Mouse (Mus musculus): ENCODE data around the gene Wfdc2. TPM values are rescaled to one million over a fixed set of nuclear protein-coding genes. Genes with fewer than 3 reads are reported as not detected.

Wfdc2 gene
- not detected for total RNA-seq (2018; cell fraction: chromatin; rRNA removed)
- total RNA-seq (2018; cell fraction: cytosol; rRNA removed): not detected
- total RNA-seq (2018; cell fraction: nucleus; rRNA removed): not detected
- polyA plus RNA-seq (2018): not detected in 3 replicates

DNA sequence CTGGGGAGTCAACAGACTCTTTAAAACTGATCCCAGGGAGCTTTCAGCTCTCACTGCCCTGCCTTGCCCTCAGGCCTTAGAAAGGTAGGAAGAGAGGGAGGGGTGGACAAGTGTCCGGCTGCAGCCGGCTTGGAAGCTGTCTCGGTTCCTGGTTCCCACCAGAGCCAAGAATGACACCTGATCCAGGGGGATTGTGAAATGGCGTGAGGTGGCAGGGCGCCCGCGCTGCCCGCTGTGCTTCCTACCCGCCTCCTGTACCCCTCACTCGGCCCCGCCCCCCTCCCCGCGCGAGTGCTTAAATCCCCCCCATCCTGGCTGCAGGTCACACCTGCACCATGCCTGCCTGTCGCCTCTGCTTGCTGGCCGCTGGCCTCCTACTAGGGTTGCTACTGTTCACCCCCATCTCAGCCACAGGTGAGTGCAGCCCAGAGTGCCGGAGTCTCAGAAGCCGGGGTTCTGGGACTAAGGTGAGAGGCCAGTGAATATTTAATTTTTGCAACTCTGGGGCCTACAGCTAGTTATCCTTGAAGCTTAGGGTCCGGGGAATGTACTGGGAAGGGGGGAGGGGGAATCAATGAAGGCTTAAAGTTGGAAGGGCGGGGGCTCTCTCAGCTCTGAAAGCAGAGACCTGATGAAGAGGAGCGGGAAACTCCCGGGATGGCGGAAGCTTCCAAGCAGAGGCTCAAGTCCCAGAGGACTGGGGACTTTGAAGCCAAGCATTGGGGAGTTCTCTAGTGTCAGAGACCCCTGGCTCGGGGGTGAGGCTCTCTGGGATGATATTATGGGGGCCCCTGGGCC, at the start of gene Wfdc2:
Wfdc2 (plus strand) TSS at position 23 of the 798 bp plus-strand sequence.
- 72% methylated on average over 24 of the region's 24 CpGs for WGBS (ENCODE audit: missing documents)
- Histone ChIP-seq H3K27ac (no peak within 1 kb of the TSS), H3K4me3 (ENCODE audit: inconsistent target) (no peak within 1 kb of the TSS), H3K36me3 (ENCODE audit: inconsistent target) (no peaks in the 10 kb centered on the region), H3K79me2 (ENCODE audit: inconsistent target) (no peaks in the 10 kb centered on the region)

- 69% methylated on average over 7 of the region's 8 CpGs for WGBS (ENCODE audit: missing documents)
- H3K4me3 ChIP-seq (ENCODE audit: inconsistent target): no peak overlapping the region
- H3K79me2 ChIP-seq (ENCODE audit: inconsistent target): no peaks in the 10 kb centered on the region
- no peak overlapping the region for H3K27ac ChIP-seq
- H3K36me3 ChIP-seq (ENCODE audit: inconsistent target): no peaks in the 10 kb centered on the region
Observed at GRCm38 (mm10) chr2:164513389-164513788, 48.8 kb upstream of the Wfdc2 start.

- WGBS (ENCODE audit: missing documents): 98% methylated on average over 3 of the region's 3 CpGs
- no peak overlapping the region for H3K27ac ChIP-seq
- no peaks in the 10 kb centered on the region for H3K36me3 ChIP-seq (ENCODE audit: inconsistent target)
- no peaks in the 10 kb centered on the region for H3K79me2 ChIP-seq (ENCODE audit: inconsistent target)
- H3K4me3 ChIP-seq (ENCODE audit: inconsistent target): no peak overlapping the region
Observed at GRCm38 (mm10) chr2:164514916-164515315, 47.3 kb upstream of the Wfdc2 start.

DNA sequence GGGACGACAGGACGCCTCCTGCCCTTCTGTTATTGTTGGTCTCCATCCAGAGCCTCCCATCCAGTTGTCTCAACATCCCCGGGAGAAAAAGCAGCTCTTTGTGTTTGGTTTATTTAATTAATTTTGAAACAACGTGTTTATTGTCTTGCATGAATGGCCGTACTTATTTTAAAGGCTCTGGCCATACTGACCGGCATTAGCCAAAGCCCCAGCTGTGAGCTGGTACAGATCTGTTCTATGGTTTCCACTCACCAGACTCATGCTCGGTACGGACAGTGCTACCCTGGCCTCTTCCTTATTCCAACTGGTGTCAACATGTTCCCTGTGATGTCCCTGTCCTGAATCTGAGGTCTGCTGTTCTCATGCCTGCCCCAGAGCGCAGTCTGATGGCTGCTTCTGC, 46.3 kb upstream of the Wfdc2 start:
- 94% methylated on average over 9 of the region's 9 CpGs for WGBS (ENCODE audit: missing documents)
- Histone ChIP-seq H3K36me3 (ENCODE audit: inconsistent target) (no peaks in the 10 kb centered on the region), H3K4me3 (ENCODE audit: inconsistent target) (no peak overlapping the region), H3K27ac (no peak overlapping the region), H3K79me2 (ENCODE audit: inconsistent target) (no peaks in the 10 kb centered on the region)

DNA sequence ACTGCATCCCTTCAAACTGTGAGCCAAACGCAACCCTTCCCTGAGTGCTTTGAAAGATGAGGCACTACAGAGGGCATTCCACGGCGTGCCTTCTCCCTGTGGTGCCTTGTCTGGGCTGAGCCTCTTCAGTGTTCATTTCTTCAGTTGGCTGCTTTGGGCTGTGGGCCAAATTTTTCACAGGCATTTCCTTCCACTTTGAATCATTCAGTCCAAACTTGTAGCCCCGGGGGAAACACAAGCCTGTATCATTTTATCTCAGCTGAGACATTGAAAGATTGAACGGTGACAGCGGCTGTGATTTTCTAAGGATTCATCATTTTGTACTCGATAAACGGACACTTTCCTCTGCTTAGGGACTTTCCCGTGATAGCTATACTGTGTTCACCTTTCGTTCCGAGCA, 45.6 kb upstream of the Wfdc2 start:
- no peaks in the 10 kb centered on the region for H3K36me3 ChIP-seq (ENCODE audit: inconsistent target)
- H3K79me2 ChIP-seq (ENCODE audit: inconsistent target): no peaks in the 10 kb centered on the region
- no peak overlapping the region for H3K27ac ChIP-seq
- no peak overlapping the region for H3K4me3 ChIP-seq (ENCODE audit: inconsistent target)
- WGBS (ENCODE audit: missing documents): 79% methylated on average over 11 of the region's 11 CpGs

DNA sequence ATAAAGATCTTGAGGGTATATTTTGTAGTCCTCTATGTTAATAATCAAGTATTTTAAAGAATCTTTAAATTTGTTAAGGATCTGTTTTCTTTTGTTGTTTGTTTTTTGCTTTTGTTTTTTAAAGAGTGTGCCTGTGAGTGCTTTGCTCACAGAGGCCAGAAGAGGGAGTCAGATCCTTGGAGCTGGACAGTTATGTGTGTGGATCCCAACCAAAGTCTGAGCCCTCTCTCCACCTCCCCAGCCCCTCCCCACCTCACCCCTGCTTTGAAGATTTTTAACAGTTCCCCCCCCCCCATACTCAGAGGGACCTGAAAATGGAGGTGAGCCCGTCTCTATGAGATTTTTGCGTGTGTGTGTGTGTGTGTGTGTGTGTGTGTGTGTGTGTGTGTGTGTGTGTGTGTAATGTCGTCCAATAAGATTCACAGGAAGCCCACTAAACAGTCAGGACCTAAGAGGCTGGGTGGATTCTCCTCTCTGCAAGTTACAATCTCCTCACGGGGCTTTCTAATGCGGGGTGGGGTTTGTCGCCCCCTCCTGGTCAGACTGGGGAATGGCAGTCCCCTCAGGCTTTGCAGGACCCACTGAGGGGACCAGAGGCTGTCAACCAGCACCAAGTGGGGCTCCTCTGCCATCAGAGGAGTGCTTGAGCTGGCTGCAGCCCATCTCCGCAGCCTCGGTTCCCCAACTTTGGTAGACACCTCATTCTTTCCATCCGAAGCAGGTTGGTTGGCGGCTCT, 44.6 kb upstream of the Wfdc2 start:
- WGBS (ENCODE audit: missing documents): 51% methylated on average over 9 of the region's 10 CpGs
- no peaks in the 10 kb centered on the region for H3K36me3 ChIP-seq (ENCODE audit: inconsistent target)
- H3K27ac ChIP-seq: no peak overlapping the region
- H3K79me2 ChIP-seq (ENCODE audit: inconsistent target): no peaks in the 10 kb centered on the region
- H3K4me3 ChIP-seq (ENCODE audit: inconsistent target): no peak overlapping the region

GRCm38 (mm10) chr2:164518266-164519170, 43.7 kb upstream of the Wfdc2 start:
- Histone ChIP-seq H3K4me3 (ENCODE audit: inconsistent target) (no peak overlapping the region), H3K79me2 (ENCODE audit: inconsistent target) (no peaks in the 10 kb centered on the region), H3K27ac (no peak overlapping the region), H3K36me3 (ENCODE audit: inconsistent target) (no peaks in the 10 kb centered on the region)
- WGBS (ENCODE audit: missing documents): 79% methylated on average over 11 of the region's 11 CpGs

GRCm38 (mm10) chr2:164519171-164519526, 43.1 kb upstream of the Wfdc2 start:
- Histone ChIP-seq H3K79me2 (ENCODE audit: inconsistent target) (no peaks in the 10 kb centered on the region), H3K36me3 (ENCODE audit: inconsistent target) (no peaks in the 10 kb centered on the region)
- 65% methylated on average over 6 of the region's 6 CpGs for WGBS (ENCODE audit: missing documents)

GRCm38 (mm10) chr2:164520782-164521181, 41.4 kb upstream of the Wfdc2 start:
- H3K36me3 ChIP-seq (ENCODE audit: inconsistent target): no peaks in the 10 kb centered on the region
- WGBS (ENCODE audit: missing documents): 8% methylated on average over 3 of the region's 3 CpGs
- H3K27ac ChIP-seq: no peak overlapping the region
- no peak overlapping the region for H3K4me3 ChIP-seq (ENCODE audit: inconsistent target)
- no peaks in the 10 kb centered on the region for H3K79me2 ChIP-seq (ENCODE audit: inconsistent target)

More at GRCm38 (mm10) chr2:164519171-164519526, 43.1 kb upstream of the Wfdc2 start:
- no peak overlapping the region for H3K4me3 ChIP-seq (ENCODE audit: inconsistent target)
- H3K27ac ChIP-seq: no peak overlapping the region

- Histone ChIP-seq H3K4me3 (ENCODE audit: inconsistent target) (no peak overlapping the region), H3K79me2 (ENCODE audit: inconsistent target) (no peaks in the 10 kb centered on the region), H3K27ac (no peak overlapping the region), H3K36me3 (ENCODE audit: inconsistent target) (no peaks in the 10 kb centered on the region)
- WGBS (ENCODE audit: missing documents): 2% methylated on average over 11 of the region's 11 CpGs
Observed at GRCm38 (mm10) chr2:164521841-164522240, 40.4 kb upstream of the Wfdc2 start.

DNA sequence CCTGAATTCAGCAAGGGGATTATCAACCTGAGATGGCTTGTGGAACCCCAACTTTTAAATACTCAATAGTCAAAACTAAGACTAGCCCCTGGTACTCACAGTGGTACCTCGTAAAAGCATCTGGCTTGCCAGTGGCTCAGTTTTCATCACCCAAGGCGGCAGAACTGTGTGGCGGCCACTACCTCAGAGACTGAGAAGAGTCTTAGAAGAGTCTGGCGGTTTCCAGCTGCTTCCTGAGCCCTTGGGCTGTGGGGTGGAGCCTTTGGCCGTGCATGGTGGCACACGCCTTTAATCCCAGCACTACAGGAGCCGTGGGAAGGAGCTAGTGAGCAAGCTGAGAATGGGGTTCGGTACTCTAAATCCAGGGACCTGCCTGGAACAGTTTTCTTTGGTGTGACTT, 39.9 kb upstream of the Wfdc2 start:
- H3K79me2 ChIP-seq (ENCODE audit: inconsistent target): no peaks in the 10 kb centered on the region
- H3K36me3 ChIP-seq (ENCODE audit: inconsistent target): no peaks in the 10 kb centered on the region
- no peak overlapping the region for H3K27ac ChIP-seq
- no peak overlapping the region for H3K4me3 ChIP-seq (ENCODE audit: inconsistent target)
- WGBS (ENCODE audit: missing documents): 20% methylated on average over 8 of the region's 8 CpGs

DNA sequence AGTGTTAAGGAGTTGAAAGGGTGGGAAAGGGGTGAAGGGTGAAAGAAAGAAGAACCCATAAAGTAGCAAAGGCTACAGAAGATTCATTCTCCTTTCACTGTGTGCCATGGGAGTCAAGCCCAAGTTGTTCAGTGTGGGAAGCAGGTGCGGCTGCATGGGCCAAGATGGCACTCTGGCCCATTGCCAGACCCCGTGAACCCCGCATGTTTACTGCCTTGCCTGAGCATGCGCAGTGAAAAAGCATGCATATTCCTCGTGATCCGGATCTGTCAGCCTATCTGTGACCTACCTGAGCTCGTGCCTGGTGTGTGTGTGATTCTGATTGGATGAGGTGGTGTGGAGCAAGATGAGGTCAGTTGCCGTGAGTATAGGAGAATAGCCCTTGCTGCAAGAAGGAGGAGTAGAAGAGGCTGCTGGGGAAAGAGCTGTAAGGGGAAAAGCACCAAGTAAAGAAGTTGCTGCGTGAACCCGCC, 38.9 kb upstream of the Wfdc2 start:
- H3K79me2 ChIP-seq (ENCODE audit: inconsistent target): no peaks in the 10 kb centered on the region
- H3K36me3 ChIP-seq (ENCODE audit: inconsistent target): no peaks in the 10 kb centered on the region
- H3K27ac ChIP-seq: no peak overlapping the region
- H3K4me3 ChIP-seq (ENCODE audit: inconsistent target): no peak overlapping the region
- WGBS (ENCODE audit: missing documents): 89% methylated on average over 10 of the region's 10 CpGs

DNA sequence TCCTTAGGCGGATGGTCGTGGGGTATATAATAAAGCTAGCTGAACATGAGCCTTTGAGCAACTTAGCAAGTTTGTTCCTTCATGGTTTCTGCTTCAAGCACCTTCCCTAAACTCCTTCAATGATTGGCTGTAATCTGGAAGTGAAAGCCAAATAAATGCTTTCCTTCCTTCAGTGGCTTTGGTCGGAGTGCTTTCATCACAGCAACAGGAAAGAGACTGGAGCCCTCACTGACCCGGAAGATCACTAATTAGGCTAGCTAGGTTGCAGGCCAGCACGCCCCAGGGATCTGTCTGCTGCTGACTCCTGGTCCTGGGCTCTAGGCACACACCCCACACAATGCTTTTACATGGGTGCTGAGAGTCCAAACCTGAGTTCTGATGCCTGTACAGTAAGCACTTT, 33.7 kb upstream of the Wfdc2 start:
- 50% methylated on average over 5 of the region's 5 CpGs for WGBS (ENCODE audit: missing documents)

GRCm38 (mm10) chr2:164531169-164531568, 31.0 kb upstream of the Wfdc2 start:
- no peak overlapping the region for H3K27ac ChIP-seq
- H3K79me2 ChIP-seq (ENCODE audit: inconsistent target): no peaks in the 10 kb centered on the region
- 7% methylated on average over 3 of the region's 3 CpGs for WGBS (ENCODE audit: missing documents)
- no peak overlapping the region for H3K4me3 ChIP-seq (ENCODE audit: inconsistent target)
- H3K36me3 ChIP-seq (ENCODE audit: inconsistent target): no peaks in the 10 kb centered on the region

More for the DNA sequence above, 33.7 kb upstream of the Wfdc2 start:
- H3K27ac ChIP-seq: no peak overlapping the region
- no peak overlapping the region for H3K4me3 ChIP-seq (ENCODE audit: inconsistent target)
- no peaks in the 10 kb centered on the region for H3K36me3 ChIP-seq (ENCODE audit: inconsistent target)
- no peaks in the 10 kb centered on the region for H3K79me2 ChIP-seq (ENCODE audit: inconsistent target)
